Mouse (Mus musculus) heart, adult 18-20 months (tissue): Measurements from ENCODE around the gene Noto. TPM values are rescaled to one million over a fixed set of nuclear protein-coding genes. Genes with fewer than 3 reads are reported as not detected.

Experiments
- DNase-seq, 2 experiments: peaks; one replicate each; pipeline ENCODE4 v3.0.0; 2021 to 2022; ENCODE audit warnings: mixed read lengths in 1 of 2
- total RNA-seq, 2 experiments: library from RNA; stranded (reverse); gene quantifications; 2 replicates each; pipeline ENCODE4 v1.2.3; 2021

The Noto gene
- total RNA-seq, 2 experiments from 2014 or later, result not detected

DNA sequence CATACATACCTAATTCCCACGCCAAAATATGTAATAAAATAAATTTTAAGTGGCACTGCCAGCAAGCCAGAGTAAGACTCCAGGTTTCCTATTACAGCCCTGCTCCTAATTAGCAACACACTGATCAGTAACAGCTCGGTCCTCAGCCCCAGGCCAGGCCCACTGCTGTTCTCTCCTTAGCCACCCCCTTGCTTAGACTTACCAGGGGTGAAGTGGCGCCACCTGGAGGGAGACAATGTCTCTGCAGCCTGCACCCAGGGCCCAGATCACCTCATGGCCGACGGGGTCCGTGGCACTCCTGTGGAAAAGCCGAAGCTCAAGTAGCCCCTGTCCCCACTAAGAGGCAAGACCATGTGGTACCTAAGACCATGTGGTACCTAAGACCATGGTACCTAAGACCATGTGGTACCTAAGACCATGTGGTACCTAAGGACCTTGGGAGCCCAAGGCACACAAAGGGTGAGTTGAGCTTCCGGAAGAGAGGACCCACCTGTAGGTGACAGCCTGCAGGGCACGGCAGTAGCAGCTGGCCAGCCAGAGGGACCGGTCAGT is 53.8 kb downstream of the Noto start:
- no peak for DNase-seq

DNA sequence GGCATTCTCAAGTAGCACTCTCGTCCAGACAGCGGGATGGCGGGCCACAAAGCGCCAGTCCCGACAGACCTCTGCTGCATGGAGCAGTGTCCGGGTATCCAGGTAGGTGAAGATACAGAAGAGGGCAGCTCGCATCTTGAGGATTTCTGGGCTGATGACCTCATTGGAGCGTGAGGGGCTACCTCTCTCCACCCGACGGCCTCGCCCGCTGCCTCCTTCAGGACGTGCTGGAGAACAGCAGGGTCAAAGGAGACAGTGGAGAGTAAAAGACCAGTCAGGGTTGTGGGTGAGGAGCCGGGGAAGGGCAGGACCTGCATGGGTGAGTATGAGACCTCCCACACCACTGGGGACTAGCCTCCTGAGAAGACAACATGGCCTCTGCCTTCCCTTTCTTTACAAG is 54.7 kb downstream of the Noto start:
- no peak for DNase-seq

Other genes starting within 250 kb of the Noto start
- not detected for gene Emx1, start 236.4 kb upstream of the Noto start, total RNA-seq
- gene Sfxn5, start 90.5 kb upstream of the Noto start, total RNA-seq, result 1 to 10 TPM; 2.8 to 5.7 TPM
- gene Rab11fip5, start 49.3 kb upstream of the Noto start, total RNA-seq, result 10 to 100 TPM; 56.3 to 75.5 TPM
- gene Smyd5, start 8.1 kb downstream of the Noto start, total RNA-seq, result 10 to 100 TPM; 11.5 to 13.1 TPM
- 100 to 1,000 TPM; 153 to 178 TPM for gene Cct7, start 27.6 kb downstream of the Noto start, total RNA-seq
- 10 to 100 TPM in 1 of 2 experiments, 1 to 10 TPM in 1; 9.5 to 14.1 TPM for gene Pradc1, start 28.1 kb downstream of the Noto start, total RNA-seq
- not detected for gene Fbxo41, start 79.1 kb downstream of the Noto start, total RNA-seq
- gene Egr4, start 89.7 kb downstream of the Noto start, total RNA-seq, result not detected
- gene Alms1, start 163.6 kb downstream of the Noto start, total RNA-seq, result 1 to 10 TPM; 1.8 to 2.2 TPM